Mouse (Mus musculus): ENCODE data around the gene Gzf1. TPM values are rescaled to one million over a fixed set of nuclear protein-coding genes. Genes with fewer than 3 reads are reported as not detected.

The Gzf1 gene
- polyA plus RNA-seq (2015; fragmentation: Nextera tagmentation; extraction: Ambion mirVana): 19.9 and 20.6 TPM in 2 replicates

GRCm38 (mm10) chr2:148680775-148681291 lies at the start of gene Gzf1:
Gene Gzf1 (plus strand): TSS chr2:148681023.
- Histone ChIP-seq H3K36me3 (ENCODE audit: poor library complexity, severe bottlenecking) (peaks cover 40% of the 10 kb centered on the region), H3K4me1 (peaks cover 56% of the 10 kb centered on the region), H3K27me3 (no peaks in the 10 kb centered on the region), H3K9ac (peak within 1 kb of the TSS; percentile 77), H3K27ac (peak within 1 kb of the TSS; percentile 86), H3K4me3 (peak within 1 kb of the TSS; percentile 67), H3K4me2 (peak within 1 kb of the TSS; percentile 83), H3K9me3 (replicated peaks) (no peaks in the 10 kb centered on the region)
- under 1% methylated on average over 39 of the region's 39 CpGs for WGBS
- peak; percentile 91 for ATAC-seq

GRCm38 (mm10) chr2:148631602-148632001 lies 49.2 kb upstream of the Gzf1 start:
- WGBS: 97% methylated on average over 3 of the region's 3 CpGs
- Histone ChIP-seq H3K36me3 (ENCODE audit: poor library complexity, severe bottlenecking) (no peaks in the 10 kb centered on the region), H3K27ac (no peak overlapping the region), H3K4me2 (no peak overlapping the region), H3K4me1 (no peaks in the 10 kb centered on the region), H3K4me3 (no peak overlapping the region), H3K9ac (no peak overlapping the region), H3K27me3 (no peaks in the 10 kb centered on the region), H3K9me3 (replicated peaks) (no peaks in the 10 kb centered on the region)
- no peak for ATAC-seq

DNA sequence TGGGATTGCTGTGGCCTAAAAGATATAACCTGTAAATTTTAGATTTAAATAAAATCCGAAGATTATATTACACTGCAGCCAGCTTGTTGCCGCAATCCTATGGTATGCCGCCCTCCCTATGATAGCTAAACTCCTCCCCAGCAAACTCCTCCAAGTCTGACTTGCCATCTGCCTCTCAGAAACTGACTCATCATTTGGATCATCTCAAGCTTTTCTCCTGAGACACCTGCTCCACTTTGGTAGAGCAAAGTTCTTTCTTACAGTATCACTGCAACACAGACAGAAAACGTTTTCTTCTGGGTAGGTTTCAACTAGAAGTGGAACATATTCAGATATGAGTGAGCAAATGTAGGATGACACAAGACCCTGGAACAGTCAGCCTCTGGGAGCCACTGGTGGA lies 46.4 kb upstream of the Gzf1 start:
- Histone ChIP-seq H3K9me3 (replicated peaks) (no peaks in the 10 kb centered on the region), H3K4me1 (no peaks in the 10 kb centered on the region), H3K9ac (no peak overlapping the region), H3K27ac (no peak overlapping the region), H3K36me3 (ENCODE audit: poor library complexity, severe bottlenecking) (no peaks in the 10 kb centered on the region), H3K4me2 (no peak overlapping the region), H3K4me3 (no peak overlapping the region), H3K27me3 (no peaks in the 10 kb centered on the region)
- 94% methylated on average over 4 of the region's 4 CpGs for WGBS
- ATAC-seq: no peak

DNA sequence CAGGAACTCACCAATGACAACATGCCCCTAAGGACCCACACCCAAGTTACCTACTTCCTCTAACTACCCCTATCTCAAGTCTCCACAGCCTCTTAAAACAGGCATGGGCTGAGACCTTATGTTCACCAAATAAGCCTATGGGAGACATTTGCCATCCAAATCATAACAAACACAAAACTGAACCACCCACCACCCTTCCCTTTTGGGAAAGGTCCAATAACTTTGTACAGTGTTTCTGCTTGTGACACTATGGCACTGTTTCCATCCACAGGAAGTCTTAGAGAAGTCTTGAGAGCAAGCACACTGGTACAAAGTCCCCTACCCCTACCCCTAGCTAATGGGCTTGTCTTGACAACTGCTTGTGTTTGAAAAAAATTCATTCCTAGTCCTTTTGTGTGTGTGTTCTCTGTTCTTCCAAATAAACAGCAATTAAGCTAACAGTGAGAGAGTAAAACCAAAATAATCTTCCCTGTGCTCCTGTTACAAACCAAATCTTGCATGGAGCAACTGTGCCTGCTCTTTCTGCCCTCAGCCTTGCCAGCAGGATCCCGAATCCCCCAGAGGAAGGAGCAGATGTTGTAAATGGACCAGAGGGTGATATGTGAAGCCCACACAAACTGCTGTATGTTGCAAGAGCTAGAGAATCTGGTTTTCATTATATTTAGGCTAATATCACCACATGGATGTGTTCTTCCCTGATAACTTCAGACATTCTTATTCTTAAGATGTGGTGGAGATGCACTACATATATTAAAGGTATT lies 38.0 kb upstream of the Gzf1 start:
- ATAC-seq: no peak
- 82% methylated on average over 1 of the region's 1 CpGs for WGBS

GRCm38 (mm10) chr2:148644421-148645000 lies 36.3 kb upstream of the Gzf1 start:
- H3K9ac ChIP-seq: no peak overlapping the region
- ATAC-seq: peak; percentile 59
- no peaks in the 10 kb centered on the region for H3K27me3 ChIP-seq
- no peak overlapping the region for H3K27ac ChIP-seq
- H3K4me2 ChIP-seq: no peak overlapping the region
- no peak overlapping the region for H3K4me3 ChIP-seq
- no peaks in the 10 kb centered on the region for H3K36me3 ChIP-seq (ENCODE audit: poor library complexity, severe bottlenecking)
- 68% methylated on average over 6 of the region's 6 CpGs for WGBS
- H3K9me3 ChIP-seq (replicated peaks): no peaks in the 10 kb centered on the region
- no peaks in the 10 kb centered on the region for H3K4me1 ChIP-seq

More for the DNA sequence above, 38.0 kb upstream of the Gzf1 start:
- Histone ChIP-seq H3K4me1 (no peaks in the 10 kb centered on the region), H3K9me3 (replicated peaks) (no peaks in the 10 kb centered on the region), H3K9ac (no peak overlapping the region), H3K27me3 (no peaks in the 10 kb centered on the region), H3K36me3 (ENCODE audit: poor library complexity, severe bottlenecking) (no peaks in the 10 kb centered on the region), H3K4me3 (no peak overlapping the region), H3K27ac (no peak overlapping the region), H3K4me2 (no peak overlapping the region)

GRCm38 (mm10) chr2:148650587-148651357 lies 30.1 kb upstream of the Gzf1 start:
- H3K27ac ChIP-seq: no peak overlapping the region
- peak; percentile 26; the same call in 1 of the 2 replicates for ATAC-seq

DNA sequence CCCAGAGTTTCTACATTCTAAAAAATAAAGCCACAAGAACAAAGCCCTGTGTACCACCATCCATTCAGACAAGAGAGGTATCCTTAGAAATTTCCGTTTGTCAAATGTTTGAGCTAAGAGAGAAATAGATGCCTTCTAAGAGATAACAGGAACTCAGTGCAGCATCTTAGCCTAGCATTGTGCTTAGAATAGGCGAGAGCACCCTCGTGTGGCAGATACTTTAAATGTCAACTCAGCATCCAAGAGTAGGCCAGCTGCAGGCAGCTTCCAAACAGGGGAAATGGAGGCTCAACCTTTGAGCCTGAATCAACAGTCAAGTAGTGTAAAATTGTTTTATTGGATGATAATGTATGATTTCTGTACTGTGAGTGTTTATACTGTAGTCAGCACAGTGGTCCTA lies 25.9 kb upstream of the Gzf1 start:
- Histone ChIP-seq H3K4me1 (0 out of 2 replicates have a peak, but pooled peaks cover 10% of the 10 kb centered on the region), H3K27ac (no peak overlapping the region), H3K27me3 (no peaks in the 10 kb centered on the region), H3K4me3 (no peak overlapping the region), H3K9me3 (replicated peaks) (no peaks in the 10 kb centered on the region), H3K4me2 (no peak overlapping the region), H3K9ac (no peak overlapping the region), H3K36me3 (ENCODE audit: poor library complexity, severe bottlenecking) (no peaks in the 10 kb centered on the region)
- ATAC-seq: peak; percentile 84
- 4% methylated on average over 3 of the region's 3 CpGs for WGBS

More at GRCm38 (mm10) chr2:148650587-148651357, 30.1 kb upstream of the Gzf1 start:
- Histone ChIP-seq H3K4me3 (no peak overlapping the region), H3K9me3 (replicated peaks) (no peaks in the 10 kb centered on the region), H3K36me3 (ENCODE audit: poor library complexity, severe bottlenecking) (no peaks in the 10 kb centered on the region), H3K4me1 (0 out of 2 replicates have a peak, but pooled peaks cover 10% of the 10 kb centered on the region), H3K4me2 (no peak overlapping the region), H3K9ac (no peak overlapping the region), H3K27me3 (no peaks in the 10 kb centered on the region)
- 7% methylated on average over 3 of the region's 3 CpGs for WGBS

DNA sequence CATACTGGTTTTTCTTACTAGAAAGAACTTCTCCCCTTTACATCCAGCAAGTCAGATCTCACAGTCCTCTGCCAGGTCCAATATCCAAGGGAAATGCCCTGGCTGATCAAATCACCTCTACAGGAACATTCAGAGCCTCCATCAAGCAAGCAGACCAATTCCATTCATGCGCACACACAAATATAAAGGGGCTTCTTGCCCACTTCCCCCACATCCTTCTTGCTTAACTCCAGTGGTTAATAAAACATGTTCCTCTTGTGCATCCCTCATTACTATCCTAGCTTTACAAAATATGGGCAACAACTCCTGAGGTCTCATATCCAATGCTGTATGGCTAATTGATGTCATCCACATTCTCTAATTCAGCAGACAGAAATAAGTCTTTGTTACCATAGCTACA lies 17.4 kb upstream of the Gzf1 start:
- ATAC-seq: no peak
- Histone ChIP-seq H3K4me1 (no peaks in the 10 kb centered on the region), H3K4me3 (no peak overlapping the region), H3K27ac (no peak overlapping the region), H3K9ac (no peak overlapping the region), H3K9me3 (replicated peaks) (no peaks in the 10 kb centered on the region), H3K4me2 (no peak overlapping the region), H3K36me3 (ENCODE audit: poor library complexity, severe bottlenecking) (no peaks in the 10 kb centered on the region), H3K27me3 (no peaks in the 10 kb centered on the region)
- WGBS: 100% methylated on average over 1 of the region's 1 CpGs

GRCm38 (mm10) chr2:148672199-148673096 lies 8.4 kb upstream of the Gzf1 start, which contains the start of gene Nxt1:
Gene Nxt1 (plus strand): TSS chr2:148672601.
- peak within 1 kb of the TSS; percentile 93 for H3K9ac ChIP-seq
- peaks cover 27% of the 10 kb centered on the region for H3K36me3 ChIP-seq (ENCODE audit: poor library complexity, severe bottlenecking)
- ATAC-seq: peak; percentile 100
- H3K4me2 ChIP-seq: peak within 1 kb of the TSS; percentile 91
- peak within 1 kb of the TSS; percentile 81 for H3K4me3 ChIP-seq
- H3K4me1 ChIP-seq: peaks cover 41% of the 10 kb centered on the region
- H3K27ac ChIP-seq: peak within 1 kb of the TSS; percentile 61
- WGBS: under 1% methylated on average over 58 of the region's 58 CpGs
- no peaks in the 10 kb centered on the region for H3K9me3 ChIP-seq (replicated peaks)
- H3K27me3 ChIP-seq: no peaks in the 10 kb centered on the region

GRCm38 (mm10) chr2:148677801-148678200 lies 3.0 kb upstream of the Gzf1 start:
- Histone ChIP-seq H3K4me3 (peak overlapping the region; percentile 48), H3K4me2 (peak overlapping the region; percentile 83), H3K9ac (peak overlapping the region; percentile 58), H3K36me3 (ENCODE audit: poor library complexity, severe bottlenecking) (peaks cover 27% of the 10 kb centered on the region), H3K27ac (peak overlapping the region; percentile 86), H3K27me3 (no peaks in the 10 kb centered on the region), H3K9me3 (replicated peaks) (no peaks in the 10 kb centered on the region), H3K4me1 (peaks cover 78% of the 10 kb centered on the region)
- ATAC-seq: peak; percentile 50
- WGBS: 2% methylated on average over 26 of the region's 26 CpGs

DNA sequence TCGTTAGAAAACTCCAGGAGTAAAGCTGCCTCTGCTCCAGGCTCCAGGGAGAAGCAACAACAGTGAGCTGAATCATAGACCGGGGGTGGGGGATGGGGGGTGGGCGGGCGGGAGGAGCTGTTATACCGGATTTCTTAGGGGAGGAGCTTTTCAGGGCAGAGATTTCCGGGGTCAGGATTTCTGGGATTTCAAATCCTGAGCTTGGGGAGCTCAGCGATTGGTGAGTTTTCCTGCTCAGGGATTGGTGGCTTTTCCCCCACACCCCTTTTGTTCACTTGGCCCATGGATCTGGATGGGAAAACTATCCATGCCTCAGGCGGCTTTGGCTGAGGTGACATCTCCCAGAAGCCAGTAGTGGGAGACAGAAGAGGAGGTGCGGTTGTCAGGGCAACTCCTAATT lies 1.5 kb upstream of the Gzf1 start:
- Histone ChIP-seq H3K9ac (peak overlapping the region; percentile 56), H3K4me2 (peak overlapping the region; percentile 83), H3K4me3 (peak overlapping the region; percentile 26), H3K27me3 (no peaks in the 10 kb centered on the region), H3K4me1 (peaks cover 64% of the 10 kb centered on the region), H3K9me3 (replicated peaks) (no peaks in the 10 kb centered on the region), H3K27ac (peak overlapping the region; percentile 86), H3K36me3 (ENCODE audit: poor library complexity, severe bottlenecking) (peaks cover 39% of the 10 kb centered on the region)
- peak; percentile 20 for ATAC-seq
- 0% methylated on average over 9 of the region's 9 CpGs for WGBS

Data from forebrain, embryonic 13.5 days (tissue).